Mouse (Mus musculus): ENCODE data around the gene Ogfr.

DNA sequence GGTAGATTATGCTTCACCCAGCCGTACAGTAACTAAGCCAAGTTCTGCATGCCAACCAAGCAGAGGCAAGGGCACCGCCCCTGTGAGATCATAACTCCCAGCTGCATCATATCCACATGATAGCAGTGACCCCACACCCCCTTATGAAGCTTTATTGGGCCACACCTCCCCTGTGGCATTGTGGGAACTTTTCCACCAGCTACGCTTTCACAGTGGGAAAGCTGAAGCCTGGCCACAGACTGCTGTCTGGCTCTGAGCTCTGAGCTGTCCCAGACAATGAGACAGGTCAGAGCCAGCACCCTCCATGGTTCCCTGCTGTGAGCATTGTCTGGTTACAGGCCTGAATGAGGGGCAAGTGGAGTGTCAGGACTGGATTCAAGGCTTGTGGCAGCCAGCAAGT, 8.0 kb upstream of the Ogfr start, which contains the start of gene Mrgbp:
- TF ChIP-seq POLR2A (IDR thresholded peaks at IDR 0.05; ENCODE audit: control insufficient read depth, low read depth, low read length) = peak; percentile 7; the same call in 1 of the 2 replicates
- no peak for TF ChIP-seq CTCF (IDR thresholded peaks at IDR 0.05; ENCODE audit: control insufficient read depth, insufficient read depth, insufficient replicate concordance, low read depth, low read length)
